Mouse (Mus musculus): ENCODE results near the gene Sidt1.

GRCm38 (mm10) chr16:44242633-44243032 lies 90.4 kb downstream of the Sidt1 start:
- peak; percentile 91 for TF ChIP-seq CTCF (IDR thresholded peaks at IDR 0.05; ENCODE audit: low read depth)
- no peak for TF ChIP-seq EP300 (optimal IDR thresholded peaks at IDR 0.05)
